Mouse (Mus musculus) layer of hippocampus, adult 9-10 months (tissue): ENCODE results near the gene Ddb2.
A peak's percentile ranks its signal among the peaks of the same experiment; 100 is the strongest.
"Not testable (repeated sequence)": the region's sequence is repeated elsewhere in the genome, so short reads cannot be mapped to it uniquely, and the experiment has no call there.

Experiments used
- DNase-seq: peaks from one replicate; pipeline ENCODE4 v3.0.0; 2022; ENCODE audit warnings: low spot score

The Ddb2 gene

GRCm38 (mm10) chr2:91255661-91256150 lies 18.9 kb upstream of the Ddb2 start, which contains the start of gene Pacsin3:
Gene Pacsin3 (plus strand): TSS chr2:91255954.
- DNase-seq = no peak

- DNase-seq = no peak
These were observed 18.1 kb upstream of the Ddb2 start for GRCm38 (mm10) chr2:91254725-91255380.

DNA sequence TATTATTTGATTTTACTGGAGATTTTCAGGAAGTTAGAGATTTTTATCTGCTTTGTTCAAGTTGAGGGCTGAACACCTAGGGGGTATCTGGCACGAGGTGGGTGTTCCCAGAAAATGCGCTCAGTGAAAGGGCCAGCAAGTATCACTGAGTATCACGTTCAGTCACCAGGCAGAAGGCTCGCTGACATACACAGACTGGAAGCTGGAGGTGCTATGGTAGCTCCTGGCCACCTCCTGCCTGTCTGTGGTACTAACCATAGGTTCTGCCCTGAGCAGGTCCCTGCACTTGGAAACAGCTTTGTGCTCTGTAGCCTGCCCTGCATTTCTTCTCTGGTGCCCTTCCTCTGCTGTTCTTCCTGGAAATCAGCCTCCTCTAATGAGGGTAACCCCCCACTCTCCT lies 15.7 kb upstream of the Ddb2 start:
- DNase-seq = no peak

DNA sequence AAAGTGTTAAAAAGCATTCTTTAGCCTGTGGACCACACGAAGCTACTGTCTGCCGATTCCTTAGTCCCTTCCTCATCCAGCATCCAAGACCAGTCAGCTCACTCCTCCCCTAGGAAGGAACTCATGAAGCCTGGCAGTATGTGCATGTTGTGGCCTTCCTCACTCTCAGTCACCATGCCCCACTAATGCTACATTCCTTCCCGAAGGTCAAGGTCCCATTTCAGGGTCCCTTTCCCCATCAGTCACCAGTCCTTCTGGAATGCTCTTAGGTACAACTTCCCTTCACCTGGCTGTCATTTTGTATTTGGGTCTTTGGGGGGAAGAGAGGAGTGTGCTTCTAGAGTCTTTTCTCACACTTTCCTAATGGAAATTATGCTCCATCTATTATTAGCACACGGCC lies 15.2 kb upstream of the Ddb2 start:
- DNase-seq = no peak

DNA sequence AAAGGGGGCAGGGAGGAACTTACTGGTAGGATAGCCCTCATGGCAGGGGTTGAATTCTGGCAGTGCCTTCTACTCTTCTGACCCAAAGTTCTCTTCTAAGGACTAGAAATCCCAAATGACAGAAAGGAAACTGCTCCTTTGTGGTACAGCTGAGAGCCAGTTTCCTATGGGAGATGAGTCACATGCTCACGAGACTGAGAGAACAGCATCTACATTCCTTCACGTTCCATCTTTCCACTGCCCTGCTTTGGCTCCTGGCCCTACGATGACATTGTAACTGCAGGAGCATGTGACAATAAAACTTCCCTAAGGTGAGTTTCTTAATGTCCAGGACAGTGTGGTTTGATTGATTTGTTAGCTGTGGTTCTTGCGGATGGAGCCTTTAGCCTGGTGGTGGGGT lies 11.6 kb upstream of the Ddb2 start:
- no peak for DNase-seq

GRCm38 (mm10) chr2:91244557-91245228 lies 7.9 kb upstream of the Ddb2 start:
- no peak for DNase-seq

- peak; percentile 55 for DNase-seq
These were observed 6.6 kb upstream of the Ddb2 start for GRCm38 (mm10) chr2:91243416-91243815.

GRCm38 (mm10) chr2:91242547-91242946 lies 5.8 kb upstream of the Ddb2 start:
- DNase-seq = no peak

DNA sequence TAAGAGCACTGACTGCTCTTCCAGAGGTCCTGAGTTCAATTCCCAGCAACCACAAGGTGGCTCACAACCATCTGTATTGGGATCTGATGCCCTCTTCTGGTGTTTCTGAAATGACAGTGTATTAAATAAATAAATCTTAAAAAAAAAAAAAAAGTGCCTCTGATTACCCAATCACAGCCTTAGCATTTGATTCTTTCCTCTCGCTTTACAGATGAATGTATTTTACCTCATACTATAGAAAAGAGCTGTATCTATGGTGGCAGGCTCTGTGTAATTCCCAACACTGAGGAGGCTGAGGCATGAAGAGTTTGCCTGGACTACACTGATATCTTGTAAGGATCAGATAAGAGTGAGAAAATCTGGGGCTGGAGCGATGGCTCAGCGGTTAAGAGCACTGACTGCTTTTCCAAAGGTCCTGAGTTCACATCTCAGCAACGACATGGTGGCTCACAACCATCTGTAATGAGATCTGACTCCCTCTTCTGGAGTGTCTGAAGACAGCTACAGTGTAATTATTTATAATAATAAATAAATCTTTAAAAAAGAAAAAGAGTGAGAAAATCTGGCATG lies 814 bp upstream of the Ddb2 start:
- DNase-seq = not testable (repeated sequence)

DNA sequence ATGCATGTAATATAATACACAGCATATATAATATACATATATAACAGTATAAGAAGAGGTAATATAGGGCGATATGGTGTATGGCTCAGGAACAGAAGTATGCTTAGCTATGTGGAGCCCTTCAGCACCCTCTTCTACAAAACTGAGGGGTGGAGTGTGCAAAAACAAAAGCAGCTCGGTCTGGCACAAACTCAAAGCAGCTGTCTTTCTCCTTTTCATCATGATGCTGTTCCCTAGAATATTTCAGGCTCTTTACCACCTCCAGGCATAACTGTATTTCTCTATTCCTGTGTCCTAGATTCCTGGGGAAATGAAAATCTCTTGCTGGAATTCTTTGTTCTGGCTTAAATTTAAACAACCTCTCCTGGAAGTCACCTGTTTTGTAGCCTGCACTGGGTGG lies 7.0 kb downstream of the Ddb2 start:
- DNase-seq = no peak

GRCm38 (mm10) chr2:91223614-91224013 lies 13.2 kb downstream of the Ddb2 start:
- DNase-seq = no peak

- no peak for DNase-seq
These were observed 16.3 kb downstream of the Ddb2 start for GRCm38 (mm10) chr2:91220501-91220900.

- DNase-seq = no peak
These were observed 19.8 kb downstream of the Ddb2 start for GRCm38 (mm10) chr2:91217032-91217431.

DNA sequence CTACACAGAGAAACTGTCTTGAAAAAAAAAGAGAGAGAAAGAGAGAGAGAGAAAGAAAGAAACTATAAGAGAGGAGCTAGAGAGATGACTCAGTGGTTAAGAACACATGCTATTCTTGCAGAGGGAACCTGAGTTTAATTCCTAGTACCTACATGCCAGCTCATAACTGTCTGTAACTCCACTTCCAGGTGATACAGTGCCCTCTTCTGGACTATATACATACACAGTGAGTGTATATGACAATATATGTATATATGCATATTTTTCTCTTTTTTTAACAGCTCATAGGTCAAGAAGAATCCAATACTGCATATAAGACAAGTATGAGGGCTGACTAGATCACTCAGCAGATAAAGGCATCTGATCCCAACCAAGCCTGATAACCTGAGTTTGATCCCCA lies 23.5 kb downstream of the Ddb2 start:
- DNase-seq = no peak

GRCm38 (mm10) chr2:91206254-91206775 lies 30.5 kb downstream of the Ddb2 start:
- no peak for DNase-seq

GRCm38 (mm10) chr2:91202972-91203656 lies 33.7 kb downstream of the Ddb2 start:
- no peak for DNase-seq

- peak; percentile 96 for DNase-seq
These were observed 34.4 kb downstream of the Ddb2 start, which contains the start of the genes Nr1h3 and Acp2 for GRCm38 (mm10) chr2:91202222-91202971. Gene Nr1h3 (minus strand): TSS chr2:91202834. Gene Acp2 (plus strand): TSS chr2:91202885.

DNA sequence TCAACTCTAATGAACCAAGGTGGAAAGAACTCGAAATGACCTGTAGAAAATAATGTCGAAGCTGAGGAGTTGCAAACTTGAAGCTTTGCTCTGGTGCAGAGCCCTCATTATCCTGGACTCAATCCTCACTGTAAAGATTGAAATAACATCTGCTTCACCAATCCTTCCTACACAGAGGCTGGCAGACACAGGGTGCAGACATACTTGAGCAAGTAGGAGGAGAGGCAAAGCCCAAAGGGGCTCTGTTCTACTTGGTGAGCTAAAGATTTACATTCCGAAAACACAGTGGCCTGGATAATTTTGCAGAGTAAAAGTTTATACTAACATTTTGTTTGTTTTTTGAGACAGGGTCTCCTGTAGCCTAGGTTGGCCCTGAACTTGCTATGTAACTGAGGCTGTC lies 37.9 kb downstream of the Ddb2 start:
- DNase-seq = no peak

- no peak for DNase-seq
These were observed 40.2 kb downstream of the Ddb2 start for GRCm38 (mm10) chr2:91196577-91197001.

DNA sequence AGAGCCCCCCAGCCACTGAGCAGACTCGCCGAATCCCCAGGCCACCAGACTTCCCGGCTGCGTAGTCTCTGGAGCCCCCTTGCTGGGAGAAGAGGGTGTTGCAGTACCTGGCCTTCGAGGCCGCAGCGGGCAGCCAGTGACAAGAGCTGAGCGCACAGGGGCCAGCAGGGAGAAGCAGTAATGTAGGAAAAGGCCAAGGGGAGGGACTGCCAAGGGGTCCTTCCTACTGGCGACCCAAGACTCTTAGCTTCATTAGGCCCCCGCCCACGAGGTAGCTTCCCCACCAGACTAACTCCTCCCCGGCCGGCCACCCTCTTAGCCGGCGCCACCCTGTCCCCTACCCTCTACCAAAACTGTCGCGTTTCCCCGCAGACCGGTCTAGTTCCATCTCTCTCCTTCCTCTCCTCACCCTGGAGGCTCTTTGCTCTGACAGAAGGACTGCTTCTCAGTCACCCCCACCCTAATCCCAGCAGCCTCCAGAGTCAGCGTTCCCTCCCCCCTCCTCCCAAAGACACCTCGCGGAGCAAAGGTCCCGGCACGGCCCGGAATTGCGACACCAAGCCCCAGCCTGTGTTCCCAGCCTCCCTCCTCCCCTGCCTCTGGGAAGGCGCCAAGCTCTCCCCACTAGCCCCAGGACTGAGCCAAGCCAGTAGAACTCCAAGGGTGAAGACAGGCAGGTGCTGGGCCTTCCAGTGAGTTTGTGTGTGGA lies 42.0 kb downstream of the Ddb2 start:
- DNase-seq = no peak

DNA sequence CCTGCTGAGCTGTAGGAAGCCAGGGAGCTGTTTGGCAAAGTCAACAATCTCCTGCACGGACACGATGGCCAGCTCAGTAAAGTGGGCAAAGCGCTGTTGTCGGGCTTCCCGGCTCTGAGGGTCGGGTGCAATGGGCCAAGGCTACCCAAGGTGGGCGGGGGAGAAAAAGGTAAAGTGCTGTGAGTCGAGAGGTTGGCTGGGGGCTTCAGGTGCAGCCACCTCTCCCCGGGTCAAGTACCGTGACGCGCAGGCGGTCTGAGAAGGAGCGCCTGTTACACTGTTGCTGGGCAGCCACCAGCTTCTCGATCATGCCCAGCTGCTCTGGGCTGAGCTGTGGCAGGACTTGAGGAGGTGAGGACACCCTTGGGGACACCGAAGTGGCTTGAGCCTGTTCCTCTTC lies 46.3 kb downstream of the Ddb2 start:
- no peak for DNase-seq
